Mouse (Mus musculus) erythroblast, embryonic 14.5 days (primary cell): ENCODE data around the gene Unc119.

ENCODE experiments used
- GATA1 ChIP-seq: IDR thresholded peaks from 2 replicates; pipeline ENCODE4 v1.6.1; 2012; ENCODE audit warnings: low read length, inconsistent platforms, mixed read lengths
- TAL1 ChIP-seq: IDR thresholded peaks from 3 replicates; pipeline ENCODE4 v1.6.1; 2012; ENCODE audit warnings: low read length, inconsistent platforms, mixed read lengths

DNA sequence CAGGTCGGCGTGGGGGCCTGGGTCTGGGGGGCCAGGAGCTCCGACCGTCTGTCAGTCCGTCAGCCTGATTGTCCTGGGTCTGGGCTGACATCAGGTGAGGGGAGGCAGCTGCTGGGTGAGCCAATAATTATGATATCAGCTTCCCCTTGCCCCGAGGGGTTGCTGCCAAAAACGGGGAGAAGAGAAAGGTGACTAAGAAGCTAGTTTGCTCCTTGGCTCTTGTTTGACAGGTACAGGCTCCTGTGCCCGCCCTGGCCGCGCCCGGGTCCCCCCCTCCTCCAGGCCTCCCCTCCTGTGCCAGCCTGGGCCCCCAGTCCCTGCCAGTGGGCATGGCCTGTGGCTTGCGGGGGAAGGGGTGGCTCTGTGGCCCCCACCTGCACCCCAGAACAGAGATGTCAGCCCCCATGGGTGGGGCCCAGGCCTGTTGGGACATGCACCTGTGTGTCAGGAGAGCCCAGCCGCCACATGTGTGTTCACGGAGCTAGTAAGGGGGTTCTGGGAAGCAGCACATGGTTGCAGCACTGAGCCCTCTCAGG lies 43.3 kb downstream of the Unc119 start, which contains the start of gene Foxn1:
- TF ChIP-seq GATA1 (no peak), TAL1 (no peak)
